In the genomic region with DNA sequence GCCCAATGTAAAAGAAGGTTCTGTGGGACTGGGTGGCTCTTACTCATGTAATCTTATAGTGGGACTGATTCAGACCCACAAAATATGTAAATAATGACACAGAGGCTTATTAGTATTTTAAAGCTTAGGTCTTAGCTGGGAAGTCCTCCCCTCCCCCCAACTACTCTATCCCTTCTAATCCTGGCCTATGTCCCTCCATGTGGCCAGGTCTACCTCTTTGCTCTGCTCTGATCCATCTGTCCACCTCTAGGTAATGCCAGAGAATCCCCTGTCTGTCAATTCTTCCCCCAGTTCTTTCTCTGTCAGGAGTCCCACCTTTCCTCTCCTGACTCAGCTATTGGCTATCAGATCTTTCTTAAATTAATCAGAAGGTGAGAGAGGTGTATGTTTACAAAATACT, we compare ENCODE assay signal across 12 mouse cellular contexts.
DNase-seq lines count a peak whose midpoint lies in the region.
"Had no signal": no experiment of that assay in that cellular context is flagged by ENCODE, and none has a peak within 500 bp of the region (broad histone marks: within the 10 kb centered on the region; RNA-seq: fewer than 3 reads in every experiment).

No protein-coding gene starts in this region.

- DNase-seq in cerebellum, adult 18-20 months = peak; percentile 31 to 61
- DNase-seq in cerebellum, postnatal 36 days = no peak
- peak; percentile 67 for DNase-seq in cerebellum, adult 9-11 months
- DNase-seq in cerebellum, postnatal 4 days (ENCODE audit: low spot score in 2 of 2) = no peak
- peak; percentile 53 for DNase-seq in retina, adult 2 months (ENCODE audit: low read depth, low spot score)
- no peak for DNase-seq in retina, embryonic 14.5 days (ENCODE audit: low spot score)
- DNase-seq in retina, postnatal 1 day = peak; percentile 44
- no peak for DNase-seq in right cerebral cortex, postnatal 25 days
- DNase-seq: adrenal gland, adult 8-10 months; adrenal gland, postnatal 36 days; B cell, adult 2 months; heart, postnatal 4 days had no signal

Comparison
In these comparisons a context has a peak if more than half of its experiments do, and no peak if none do; other contexts are left out.
1. DNase-seq: peak in cerebellum, adult 18-20 months (2 of 2), cerebellum, adult 9-11 months (single experiment), retina, adult 2 months (single experiment) and retina, postnatal 1 day (single experiment); none in cerebellum, postnatal 36 days (0 of 2), cerebellum, postnatal 4 days (0 of 2), retina, embryonic 14.5 days (single experiment) and right cerebral cortex, postnatal 25 days (single experiment).